Mouse (Mus musculus): ENCODE measurements at regions not wholly inside any gene's neighbourhood (a gene's known extent, or its start where the extent isn't known, plus 50 kb on each side); places are given as distances from the start of the nearest gene placed in this dataset.
A peak's percentile ranks its signal among the peaks of the same experiment; 100 is the strongest.
"Not testable (repeated sequence)": the region's sequence is repeated elsewhere in the genome, so short reads cannot be mapped to it uniquely, and the experiment has no call there.

DNA sequence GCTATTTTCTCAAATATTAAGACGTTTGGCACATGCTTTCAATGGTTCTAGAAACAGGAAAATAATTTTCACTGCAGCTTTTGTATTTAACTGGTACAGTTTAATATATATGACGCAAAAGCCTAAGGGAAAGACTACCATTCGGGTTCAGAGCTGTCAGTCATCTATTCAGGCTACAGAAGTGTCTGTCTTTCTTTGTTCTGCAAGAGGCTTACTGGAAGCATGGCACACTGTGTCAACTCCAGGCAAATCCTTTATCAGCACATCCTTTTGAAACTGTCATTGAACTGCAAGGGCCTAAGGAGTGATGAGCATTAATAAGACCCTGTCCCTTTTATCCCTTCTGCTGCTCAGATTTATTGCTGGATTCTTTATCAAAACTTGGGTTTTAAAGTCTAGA is 303.8 kb upstream of the Gm5152 start:
- ATAC-seq (ENCODE audit: low read depth); H3K27ac ChIP-seq (ENCODE audit: low read length); H3K9me3 ChIP-seq (ENCODE audit: control insufficient read depth, low read length); H3K27me3 ChIP-seq (ENCODE audit: control insufficient read depth, insufficient read depth, low read depth, low read length); H3K36me3 ChIP-seq (ENCODE audit: control insufficient read depth, insufficient read depth, low read length); H3K9ac ChIP-seq (ENCODE audit: low read length); H3K4me1 ChIP-seq (replicated peaks; ENCODE audit: control insufficient read depth, insufficient read depth, low read length); H3K4me2 ChIP-seq (ENCODE audit: low read depth, low read length); H3K4me3 ChIP-seq (ENCODE audit: low read length): not testable (repeated sequence)
- 58% methylated on average over 3 of the region's 3 CpGs for WGBS

GRCm38 (mm10) chr5:10562321-10562720 is 316.0 kb upstream of the Gm5152 start:
- Histone ChIP-seq H3K27me3 (ENCODE audit: control insufficient read depth, insufficient read depth, low read depth, low read length) (no peaks in the 10 kb centered on the region), H3K4me1 (replicated peaks; ENCODE audit: control insufficient read depth, insufficient read depth, low read length) (no peaks in the 10 kb centered on the region), H3K4me3 (ENCODE audit: low read length) (no peak overlapping the region), H3K9me3 (ENCODE audit: control insufficient read depth, low read length) (no peaks in the 10 kb centered on the region), H3K27ac (ENCODE audit: low read length) (no peak overlapping the region), H3K36me3 (ENCODE audit: control insufficient read depth, insufficient read depth, low read length) (no peaks in the 10 kb centered on the region), H3K4me2 (ENCODE audit: low read depth, low read length) (no peak overlapping the region), H3K9ac (ENCODE audit: low read length) (no peak overlapping the region)
- 56% methylated on average over 5 of the region's 5 CpGs for WGBS
- no peak for ATAC-seq (ENCODE audit: low read depth)

DNA sequence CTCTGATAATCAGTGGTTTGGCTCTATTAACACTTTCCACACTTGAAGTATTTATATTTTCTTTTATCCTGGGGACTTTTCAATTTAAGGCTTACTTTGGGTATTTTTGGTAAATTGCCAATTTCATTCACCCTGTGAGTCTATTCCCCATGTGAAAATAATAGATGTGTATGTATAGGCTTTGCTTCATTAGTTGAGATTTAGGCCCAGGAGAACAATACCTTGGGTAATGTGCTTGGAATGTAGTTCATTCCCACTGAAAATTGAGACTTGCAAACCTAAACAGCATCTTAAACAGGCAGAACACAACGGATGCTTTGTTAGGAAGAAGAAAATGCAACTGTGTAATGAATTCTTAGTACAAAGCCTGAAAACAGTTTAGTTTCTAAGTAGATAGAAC is 346.1 kb upstream of the Gm5152 start:
- no peak overlapping the region for H3K27ac ChIP-seq (ENCODE audit: low read length)
- no peak overlapping the region for H3K4me2 ChIP-seq (ENCODE audit: low read depth, low read length)
- H3K36me3 ChIP-seq (ENCODE audit: control insufficient read depth, insufficient read depth, low read length) = no peaks in the 10 kb centered on the region
- no peak overlapping the region for H3K4me3 ChIP-seq (ENCODE audit: low read length)
- no peak for ATAC-seq (ENCODE audit: low read depth)
- H3K27me3 ChIP-seq (ENCODE audit: control insufficient read depth, insufficient read depth, low read depth, low read length) = no peaks in the 10 kb centered on the region
- no peaks in the 10 kb centered on the region for H3K4me1 ChIP-seq (replicated peaks; ENCODE audit: control insufficient read depth, insufficient read depth, low read length)
- 43% methylated on average over 1 of the region's 1 CpGs for WGBS
- no peaks in the 10 kb centered on the region for H3K9me3 ChIP-seq (ENCODE audit: control insufficient read depth, low read length)
- H3K9ac ChIP-seq (ENCODE audit: low read length) = no peak overlapping the region

DNA sequence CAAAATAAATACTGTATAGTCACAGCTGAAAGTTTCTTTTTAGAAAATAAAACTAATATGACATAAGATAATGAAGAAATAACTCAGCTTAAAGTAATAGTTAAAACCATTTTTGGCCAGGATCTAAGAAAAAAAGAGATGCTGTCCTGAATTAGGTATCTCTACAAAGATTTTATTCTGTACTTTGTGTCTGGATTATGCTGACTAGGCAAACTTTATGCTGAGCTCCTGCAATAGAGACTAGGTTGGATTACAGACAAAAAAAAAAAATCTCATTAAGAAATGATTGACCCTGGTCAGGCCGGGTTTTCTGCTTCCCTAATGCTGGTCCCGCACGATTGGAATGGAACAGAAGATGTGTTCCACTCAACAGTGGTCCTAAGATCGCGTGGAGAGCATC is 346.8 kb upstream of the Gm8871 start:
- Histone ChIP-seq H3K36me3 (ENCODE audit: control insufficient read depth, insufficient read depth, low read length) (no peaks in the 10 kb centered on the region), H3K4me1 (replicated peaks; ENCODE audit: control insufficient read depth, insufficient read depth, low read length) (no peaks in the 10 kb centered on the region), H3K9me3 (ENCODE audit: control insufficient read depth, low read length) (no peaks in the 10 kb centered on the region), H3K4me2 (ENCODE audit: low read depth, low read length) (no peak overlapping the region), H3K27me3 (ENCODE audit: control insufficient read depth, insufficient read depth, low read depth, low read length) (no peaks in the 10 kb centered on the region), H3K27ac (ENCODE audit: low read length) (no peak overlapping the region), H3K9ac (ENCODE audit: low read length) (no peak overlapping the region), H3K4me3 (ENCODE audit: low read length) (no peak overlapping the region)
- 81% methylated on average over 5 of the region's 5 CpGs for WGBS
- no peak for ATAC-seq (ENCODE audit: low read depth)

GRCm38 (mm10) chr5:10633176-10633575 is 314.4 kb upstream of the Gm8871 start:
- ATAC-seq (ENCODE audit: low read depth) = no peak
- no peaks in the 10 kb centered on the region for H3K4me1 ChIP-seq (replicated peaks; ENCODE audit: control insufficient read depth, insufficient read depth, low read length)
- H3K9ac ChIP-seq (ENCODE audit: low read length) = no peak overlapping the region
- H3K9me3 ChIP-seq (ENCODE audit: control insufficient read depth, low read length) = no peaks in the 10 kb centered on the region
- H3K4me3 ChIP-seq (ENCODE audit: low read length) = no peak overlapping the region
- no peaks in the 10 kb centered on the region for H3K27me3 ChIP-seq (ENCODE audit: control insufficient read depth, insufficient read depth, low read depth, low read length)
- H3K36me3 ChIP-seq (ENCODE audit: control insufficient read depth, insufficient read depth, low read length) = no peaks in the 10 kb centered on the region
- 13% methylated on average over 1 of the region's 1 CpGs for WGBS
- H3K27ac ChIP-seq (ENCODE audit: low read length) = no peak overlapping the region
- H3K4me2 ChIP-seq (ENCODE audit: low read depth, low read length) = no peak overlapping the region

DNA sequence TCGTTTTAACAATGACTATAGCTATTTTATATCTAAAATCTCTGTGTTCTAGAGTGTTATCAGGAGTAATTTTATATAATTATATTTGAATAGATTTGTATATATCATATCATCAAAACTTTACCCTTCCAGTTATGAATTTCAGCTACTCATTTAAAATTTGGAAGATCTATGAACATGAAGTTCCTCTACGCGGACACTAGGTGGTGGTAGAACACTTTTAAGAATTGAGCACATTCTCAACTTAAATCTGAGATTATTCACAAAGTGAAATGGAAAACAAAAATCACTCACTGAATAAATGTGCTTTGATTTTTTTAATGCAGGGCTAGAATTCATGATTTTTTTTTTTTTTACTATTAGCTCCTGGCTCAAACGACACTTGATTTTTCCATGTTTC is 299.5 kb upstream of the Gm8871 start:
- Histone ChIP-seq H3K27me3 (ENCODE audit: control insufficient read depth, insufficient read depth, low read depth, low read length) (no peaks in the 10 kb centered on the region), H3K4me1 (replicated peaks; ENCODE audit: control insufficient read depth, insufficient read depth, low read length) (no peaks in the 10 kb centered on the region), H3K4me3 (ENCODE audit: low read length) (no peak overlapping the region), H3K27ac (ENCODE audit: low read length) (no peak overlapping the region), H3K9ac (ENCODE audit: low read length) (no peak overlapping the region), H3K36me3 (ENCODE audit: control insufficient read depth, insufficient read depth, low read length) (no peaks in the 10 kb centered on the region), H3K9me3 (ENCODE audit: control insufficient read depth, low read length) (no peaks in the 10 kb centered on the region), H3K4me2 (ENCODE audit: low read depth, low read length) (no peak overlapping the region)
- 24% methylated on average over 4 of the region's 4 CpGs for WGBS
- no peak for ATAC-seq (ENCODE audit: low read depth)

DNA sequence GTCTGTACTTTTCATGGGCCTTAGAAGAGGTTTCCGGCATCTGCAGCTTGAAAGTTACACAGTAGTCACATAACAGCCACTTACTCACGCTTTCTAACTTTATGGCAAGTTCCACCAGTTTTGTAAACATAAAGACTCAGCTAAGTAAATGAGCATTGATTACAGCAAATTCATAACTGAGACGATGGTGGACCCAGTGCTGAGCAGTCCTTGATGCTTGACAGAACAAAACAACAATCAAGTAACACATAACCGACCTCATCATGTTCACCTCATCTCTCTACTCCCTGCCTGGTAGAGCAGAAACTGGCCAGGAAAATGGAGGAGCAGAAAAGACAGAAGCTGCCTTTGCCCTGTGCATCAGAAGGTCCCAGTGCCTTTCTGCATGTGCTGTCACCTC is 284.3 kb upstream of the Gm8871 start:
- no peaks in the 10 kb centered on the region for H3K36me3 ChIP-seq (ENCODE audit: control insufficient read depth, insufficient read depth, low read length)
- WGBS = 42% methylated on average over 4 of the region's 4 CpGs
- H3K4me1 ChIP-seq (replicated peaks; ENCODE audit: control insufficient read depth, insufficient read depth, low read length) = no peaks in the 10 kb centered on the region
- H3K27me3 ChIP-seq (ENCODE audit: control insufficient read depth, insufficient read depth, low read depth, low read length) = no peaks in the 10 kb centered on the region
- ATAC-seq (ENCODE audit: low read depth) = peak; percentile 95
- H3K9ac ChIP-seq (ENCODE audit: low read length) = no peak overlapping the region
- H3K27ac ChIP-seq (ENCODE audit: low read length) = peak overlapping the region; percentile 12; the same call in 1 of the 2 replicates
- no peak overlapping the region for H3K4me3 ChIP-seq (ENCODE audit: low read length)
- H3K4me2 ChIP-seq (ENCODE audit: low read depth, low read length) = no peak overlapping the region
- H3K9me3 ChIP-seq (ENCODE audit: control insufficient read depth, low read length) = no peaks in the 10 kb centered on the region

- no peaks in the 10 kb centered on the region for H3K27me3 ChIP-seq (ENCODE audit: control insufficient read depth, insufficient read depth, low read depth, low read length)
- no peak for ATAC-seq (ENCODE audit: low read depth)
- H3K36me3 ChIP-seq (ENCODE audit: control insufficient read depth, insufficient read depth, low read length) = no peaks in the 10 kb centered on the region
- H3K9me3 ChIP-seq (ENCODE audit: control insufficient read depth, low read length) = no peaks in the 10 kb centered on the region
- no peak overlapping the region for H3K4me3 ChIP-seq (ENCODE audit: low read length)
- 14% methylated on average over 1 of the region's 1 CpGs for WGBS
- peaks cover 2% of the 10 kb centered on the region; the same call in 1 of the 2 replicates for H3K4me1 ChIP-seq (replicated peaks; ENCODE audit: control insufficient read depth, insufficient read depth, low read length)
- H3K9ac ChIP-seq (ENCODE audit: low read length) = no peak overlapping the region
- no peak overlapping the region for H3K27ac ChIP-seq (ENCODE audit: low read length)
- no peak overlapping the region for H3K4me2 ChIP-seq (ENCODE audit: low read depth, low read length)
Measured at GRCm38 (mm10) chr5:10674199-10674598, 273.4 kb upstream of the Gm8871 start.

- WGBS = 82% methylated on average over 4 of the region's 4 CpGs
- H3K9ac ChIP-seq (ENCODE audit: low read length) = no peak overlapping the region
- ATAC-seq (ENCODE audit: low read depth) = no peak
- H3K4me2 ChIP-seq (ENCODE audit: low read depth, low read length) = no peak overlapping the region
- no peaks in the 10 kb centered on the region for H3K36me3 ChIP-seq (ENCODE audit: control insufficient read depth, insufficient read depth, low read length)
- no peaks in the 10 kb centered on the region for H3K4me1 ChIP-seq (replicated peaks; ENCODE audit: control insufficient read depth, insufficient read depth, low read length)
- H3K27me3 ChIP-seq (ENCODE audit: control insufficient read depth, insufficient read depth, low read depth, low read length) = no peaks in the 10 kb centered on the region
- H3K4me3 ChIP-seq (ENCODE audit: low read length) = no peak overlapping the region
- no peak overlapping the region for H3K27ac ChIP-seq (ENCODE audit: low read length)
- no peaks in the 10 kb centered on the region for H3K9me3 ChIP-seq (ENCODE audit: control insufficient read depth, low read length)
Measured at GRCm38 (mm10) chr5:10685519-10685918, 262.1 kb upstream of the Gm8871 start.

- H3K4me2 ChIP-seq (ENCODE audit: low read depth, low read length) = no peak overlapping the region
- no peaks in the 10 kb centered on the region for H3K9me3 ChIP-seq (ENCODE audit: control insufficient read depth, low read length)
- no peaks in the 10 kb centered on the region for H3K36me3 ChIP-seq (ENCODE audit: control insufficient read depth, insufficient read depth, low read length)
- no peak overlapping the region for H3K27ac ChIP-seq (ENCODE audit: low read length)
- no peak overlapping the region for H3K4me3 ChIP-seq (ENCODE audit: low read length)
- no peak overlapping the region for H3K9ac ChIP-seq (ENCODE audit: low read length)
- no peaks in the 10 kb centered on the region for H3K27me3 ChIP-seq (ENCODE audit: control insufficient read depth, insufficient read depth, low read depth, low read length)
- ATAC-seq (ENCODE audit: low read depth) = no peak
- no peaks in the 10 kb centered on the region for H3K4me1 ChIP-seq (replicated peaks; ENCODE audit: control insufficient read depth, insufficient read depth, low read length)
Measured at GRCm38 (mm10) chr5:10727056-10727455, 220.5 kb upstream of the Gm8871 start.
